Mouse (Mus musculus) liver, embryonic 15.5 days (tissue): ENCODE results near the gene Gm49320. TPM values are rescaled to one million over a fixed set of nuclear protein-coding genes. Genes with fewer than 3 reads are reported as not detected.

Experiments used
- ATAC-seq: fragments of 200-750 bp; cut with Nextera tagmentation; 2 replicates; pipeline ENCODE4 v1.8.0; 2017; ENCODE audit warnings: moderate number of reproducible peaks, mild to moderate bottlenecking, moderate library complexity; ENCODE audit not compliant: insufficient read depth
- H3K27ac ChIP-seq: fragments of 300-500 bp; sonication (generic); replicated peaks from 2 replicates; pipeline ENCODE4 v1.5.1; 2015; ENCODE audit warnings: mild to moderate bottlenecking, inconsistent platforms
- H3K27me3 ChIP-seq: fragments of 300-500 bp; sonication (generic); 2 replicates; pipeline ENCODE4 v1.6.1; 2015; ENCODE audit warnings: mild to moderate bottlenecking, inconsistent platforms
- H3K36me3 ChIP-seq: fragments of 300-500 bp; sonication (generic); replicated peaks from 2 replicates; pipeline ENCODE4 v1.6.1; 2015; ENCODE audit warnings: moderate library complexity, mild to moderate bottlenecking, inconsistent platforms
- H3K4me1 ChIP-seq: fragments of 300-500 bp; sonication (generic); replicated peaks from 2 replicates; pipeline ENCODE4 v1.6.1; 2015; ENCODE audit warnings: inconsistent platforms
- H3K4me2 ChIP-seq: fragments of 300-500 bp; sonication (generic); 2 replicates; pipeline ENCODE4 v1.6.1; 2015; ENCODE audit warnings: moderate library complexity, mild to moderate bottlenecking, inconsistent platforms
- H3K4me3 ChIP-seq: fragments of 300-500 bp; sonication (generic); replicated peaks from 2 replicates; pipeline ENCODE4 v1.5.1; 2015; ENCODE audit warnings: mild to moderate bottlenecking, inconsistent platforms
- H3K9ac ChIP-seq: fragments of 300-500 bp; sonication (generic); 2 replicates; pipeline ENCODE4 v1.6.1; 2015; ENCODE audit warnings: moderate library complexity, mild to moderate bottlenecking, inconsistent platforms
- H3K9me3 ChIP-seq: fragments of 300-500 bp; sonication (generic); replicated peaks from 2 replicates; pipeline ENCODE4 v1.6.1; 2016; ENCODE audit warnings: inconsistent platforms
- WGBS: fragments of 180-500 bp; shearing (Covaris S2); methylation state at CpG from one replicate; pipeline ENCODE4 v1.1.7; 2015; ENCODE audit warnings: mixed read lengths; ENCODE audit not compliant: insufficient replicate concordance; 5-methylcytosine and 5-hydroxymethylcytosine counted together
- polyA plus RNA-seq: library from polyadenylated mRNA; unstranded; fragments of >200 nt; fragmentation: Nextera tagmentation; extraction: Ambion mirVana; gene quantifications from 2 replicates; pipeline ENCODE4 v1.2.1, GENCODE M21; 2015

Gene Gm49320
- polyA plus RNA-seq, 1 experiment from 2014 or later, result 0.10 TPM

DNA sequence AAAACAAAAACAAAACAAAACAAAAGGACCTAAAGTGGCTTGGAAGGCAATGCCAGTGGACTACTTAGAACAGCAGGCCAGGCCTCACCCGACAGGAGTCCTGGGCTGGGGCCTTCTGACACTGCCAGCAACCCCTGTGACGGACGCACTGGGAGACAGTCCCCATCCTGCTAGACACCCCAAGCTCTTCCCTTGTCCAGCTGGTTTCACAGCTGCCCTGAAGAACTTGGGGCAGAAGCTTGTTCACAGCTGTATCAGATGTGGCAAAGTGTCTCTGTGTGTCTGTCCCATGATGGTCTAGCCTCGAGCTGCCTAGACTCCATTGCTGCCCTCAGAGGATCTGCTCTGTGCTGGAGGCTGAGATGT lies 21.1 kb downstream of the Gm49320 start:
- Histone ChIP-seq H3K4me3 (no peak overlapping the region), H3K27me3 (no peaks in the 10 kb centered on the region), H3K27ac (no peak overlapping the region), H3K4me1 (peaks cover 22% of the 10 kb centered on the region), H3K4me2 (peak overlapping the region; percentile 100; the same call in 1 of the 2 replicates), H3K9me3 (no peaks in the 10 kb centered on the region), H3K9ac (no peak overlapping the region), H3K36me3 (peaks cover 70% of the 10 kb centered on the region)
- no peak for ATAC-seq
- 80% methylated on average over 4 of the region's 4 CpGs for WGBS

DNA sequence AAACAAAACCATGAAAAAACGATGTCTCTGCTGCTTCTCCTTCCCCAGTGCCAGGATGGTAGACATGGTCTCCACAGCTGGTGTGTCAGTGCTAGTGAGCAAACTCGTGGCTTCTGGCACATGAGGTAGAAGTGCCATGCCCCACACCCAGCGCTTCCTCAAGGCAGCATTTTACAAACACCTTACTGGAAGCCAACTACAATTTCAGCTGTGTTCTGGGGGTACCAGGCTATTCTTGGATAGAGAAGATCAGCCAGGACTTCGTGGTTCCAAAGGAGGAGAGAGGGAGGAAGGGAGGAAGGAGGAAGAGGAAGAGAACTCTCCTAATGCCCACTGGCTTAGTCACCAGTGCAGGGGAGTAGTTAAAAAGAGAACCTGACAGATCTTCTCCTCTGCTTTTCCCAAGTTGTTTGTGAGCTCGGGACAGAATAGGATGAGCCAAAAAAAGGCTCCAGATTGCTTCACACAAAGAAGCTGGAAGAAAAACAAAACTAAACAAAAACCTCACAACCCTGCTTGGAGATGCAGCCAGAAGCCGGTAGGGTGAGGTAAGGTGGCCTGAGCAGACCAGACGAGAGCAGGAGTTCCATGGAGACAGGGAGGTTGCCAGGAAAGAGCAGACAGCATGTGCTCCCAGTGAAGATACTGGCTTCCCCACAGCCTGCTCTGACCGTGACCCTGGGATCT lies 24.6 kb downstream of the Gm49320 start:
- Histone ChIP-seq H3K36me3 (peaks cover 88% of the 10 kb centered on the region), H3K4me3 (no peak overlapping the region)
- 63% methylated on average over 8 of the region's 8 CpGs for WGBS

DNA sequence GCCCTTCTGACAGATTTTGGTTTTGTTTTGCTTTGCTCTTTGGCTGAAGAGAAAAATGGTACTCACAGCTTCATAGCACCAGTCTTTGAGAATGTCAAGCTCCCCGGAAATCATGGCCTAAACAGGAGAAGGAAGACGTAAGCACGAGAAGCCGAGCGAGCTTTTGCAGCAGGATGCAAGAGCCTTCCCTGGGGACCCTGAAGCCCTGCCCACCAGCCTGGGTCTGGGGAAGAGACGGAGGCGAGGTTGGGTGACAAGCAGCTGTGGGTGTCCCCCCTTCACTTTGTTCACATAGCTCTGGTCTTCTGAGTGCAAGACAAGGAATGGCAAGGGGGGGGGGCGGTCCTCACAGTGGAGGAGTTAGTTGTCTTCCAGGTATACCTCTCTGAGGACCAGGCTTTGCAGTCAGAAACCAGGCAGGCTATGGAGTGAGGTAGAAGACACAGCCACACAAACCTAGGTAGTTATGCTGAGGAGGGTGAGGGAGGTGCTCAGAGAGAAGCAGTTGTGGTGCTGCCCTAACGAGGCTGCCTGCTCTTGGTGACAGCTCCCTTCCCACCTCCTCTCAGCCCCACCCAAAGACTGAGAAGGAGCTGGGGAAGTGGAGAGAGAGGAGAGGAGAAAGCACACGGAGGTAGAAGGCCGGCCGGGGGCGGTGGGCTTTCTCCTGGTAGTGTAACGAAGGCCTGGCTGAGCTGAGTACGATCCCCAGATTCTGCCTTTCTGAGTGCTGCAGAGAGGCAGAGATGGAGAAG lies 26.7 kb downstream of the Gm49320 start:
- Histone ChIP-seq H3K4me1 (no peaks in the 10 kb centered on the region), H3K36me3 (peaks cover 97% of the 10 kb centered on the region), H3K9me3 (no peaks in the 10 kb centered on the region), H3K4me2 (no peak overlapping the region), H3K9ac (no peak overlapping the region), H3K27me3 (no peaks in the 10 kb centered on the region), H3K4me3 (no peak overlapping the region), H3K27ac (no peak overlapping the region)
- ATAC-seq, result no peak
- 86% methylated on average over 15 of the region's 15 CpGs for WGBS

More for the DNA sequence above, 24.6 kb downstream of the Gm49320 start:
- no peaks in the 10 kb centered on the region for H3K9me3 ChIP-seq
- H3K4me2 ChIP-seq, result no peak overlapping the region
- no peak for ATAC-seq
- H3K9ac ChIP-seq, result no peak overlapping the region
- H3K27ac ChIP-seq, result no peak overlapping the region
- no peaks in the 10 kb centered on the region for H3K27me3 ChIP-seq
- H3K4me1 ChIP-seq, result peaks cover 17% of the 10 kb centered on the region

DNA sequence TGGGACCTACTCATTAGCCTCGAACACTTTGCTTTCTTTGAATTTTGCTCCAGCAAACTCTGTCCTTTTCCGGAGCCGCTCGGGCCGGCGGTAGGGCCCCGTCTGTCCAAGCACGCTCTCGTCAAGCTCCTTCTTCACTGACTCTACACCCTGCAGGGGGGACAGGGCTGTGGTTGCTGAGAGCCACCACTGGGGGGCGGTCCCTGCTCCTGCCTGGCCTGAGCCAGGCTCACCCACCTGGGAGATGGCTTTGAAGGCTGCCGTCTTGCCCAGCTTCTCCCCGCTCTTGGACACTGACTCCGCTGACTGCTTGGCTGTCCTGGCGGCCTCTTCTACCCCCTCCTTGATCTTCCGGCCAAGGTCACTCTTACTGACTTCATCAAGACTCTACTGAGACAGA lies 29.0 kb downstream of the Gm49320 start:
- Histone ChIP-seq H3K36me3 (peaks cover 90% of the 10 kb centered on the region), H3K4me1 (no peaks in the 10 kb centered on the region), H3K27ac (no peak overlapping the region), H3K4me3 (no peak overlapping the region), H3K27me3 (no peaks in the 10 kb centered on the region), H3K4me2 (no peak overlapping the region), H3K9ac (no peak overlapping the region), H3K9me3 (no peaks in the 10 kb centered on the region)
- WGBS, result 70% methylated on average over 15 of the region's 15 CpGs
- ATAC-seq, result peak; percentile 36; the same call in 1 of the 2 replicates

DNA sequence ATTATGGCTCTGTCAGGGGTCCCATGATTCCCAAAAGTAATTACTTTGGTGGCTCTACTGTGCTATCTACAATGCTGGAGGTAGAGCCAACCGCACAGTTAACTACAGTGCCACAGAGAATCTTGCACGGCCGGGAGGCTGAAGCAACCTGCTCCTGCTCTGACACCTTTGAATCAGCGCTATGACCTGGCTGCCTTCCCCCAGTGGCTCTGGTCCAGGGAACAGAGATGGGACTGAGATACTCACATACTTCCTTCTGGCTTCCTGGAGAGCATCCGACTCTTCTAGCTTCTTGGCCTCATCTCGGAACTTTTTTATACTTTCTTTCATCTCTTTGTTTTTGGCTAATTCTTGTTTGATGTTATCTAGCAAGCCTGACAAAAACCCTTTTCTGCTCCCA lies 30.9 kb downstream of the Gm49320 start:
- Histone ChIP-seq H3K4me3 (no peak overlapping the region), H3K9me3 (no peaks in the 10 kb centered on the region), H3K9ac (no peak overlapping the region), H3K27ac (no peak overlapping the region), H3K4me1 (peaks cover 16% of the 10 kb centered on the region), H3K27me3 (no peaks in the 10 kb centered on the region), H3K36me3 (peaks cover 86% of the 10 kb centered on the region), H3K4me2 (no peak overlapping the region)
- WGBS, result 84% methylated on average over 6 of the region's 6 CpGs
- ATAC-seq, result no peak

DNA sequence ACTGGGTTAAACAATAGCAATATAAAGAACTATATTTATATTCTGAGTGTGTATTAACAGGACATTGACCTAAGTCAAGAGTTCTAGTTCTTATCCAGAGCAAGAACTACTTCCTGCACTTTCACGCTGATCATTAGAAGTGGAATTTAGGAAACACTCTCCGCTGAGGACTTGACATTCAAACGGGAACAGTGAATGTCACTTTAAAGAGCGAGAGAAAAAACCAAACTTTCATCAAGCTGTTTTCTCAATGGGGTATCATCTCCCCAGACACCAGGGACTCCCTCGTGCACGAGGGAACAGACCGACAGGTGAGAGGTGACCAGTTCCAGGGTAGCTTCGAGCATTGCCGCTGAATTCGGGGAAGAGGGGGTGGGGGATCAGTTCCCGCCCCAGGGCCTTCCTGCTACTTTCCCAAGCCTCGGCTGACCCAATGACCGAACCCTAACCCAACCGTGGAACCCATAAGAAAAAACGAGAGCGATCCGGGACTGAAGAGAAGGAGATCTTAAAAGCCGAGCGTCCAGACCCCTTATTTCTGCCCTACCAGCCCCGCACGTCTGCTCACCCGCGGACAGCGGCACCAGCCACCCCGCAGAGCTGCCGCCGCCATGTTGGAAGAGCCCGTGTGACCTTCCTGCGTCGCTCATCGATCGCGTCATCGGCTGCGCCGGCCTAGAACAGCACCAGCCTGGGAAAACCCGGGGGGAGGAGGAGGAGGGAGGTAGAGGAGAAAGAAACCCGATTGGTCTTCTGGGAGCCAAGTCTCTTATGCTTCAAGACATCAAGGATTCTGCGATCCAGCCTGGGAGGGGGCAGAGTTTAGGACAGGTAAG lies 36.8 kb downstream of the Gm49320 start, which contains the start of gene Timm44:
Timm44 (minus strand) TSS at position 639 of the 836 bp plus-strand sequence.
- no peaks in the 10 kb centered on the region for H3K27me3 ChIP-seq
- under 1% methylated on average over 39 of the region's 39 CpGs for WGBS
- peak; percentile 95 for ATAC-seq
- H3K9me3 ChIP-seq, result no peaks in the 10 kb centered on the region
- H3K9ac ChIP-seq, result peak within 1 kb of the TSS; percentile 61
- H3K4me1 ChIP-seq, result peaks cover 26% of the 10 kb centered on the region
- peak within 1 kb of the TSS; percentile 81 for H3K4me2 ChIP-seq
- H3K4me3 ChIP-seq, result peak within 1 kb of the TSS; percentile 76
- peak within 1 kb of the TSS; percentile 45 for H3K27ac ChIP-seq
- peaks cover 31% of the 10 kb centered on the region for H3K36me3 ChIP-seq

DNA sequence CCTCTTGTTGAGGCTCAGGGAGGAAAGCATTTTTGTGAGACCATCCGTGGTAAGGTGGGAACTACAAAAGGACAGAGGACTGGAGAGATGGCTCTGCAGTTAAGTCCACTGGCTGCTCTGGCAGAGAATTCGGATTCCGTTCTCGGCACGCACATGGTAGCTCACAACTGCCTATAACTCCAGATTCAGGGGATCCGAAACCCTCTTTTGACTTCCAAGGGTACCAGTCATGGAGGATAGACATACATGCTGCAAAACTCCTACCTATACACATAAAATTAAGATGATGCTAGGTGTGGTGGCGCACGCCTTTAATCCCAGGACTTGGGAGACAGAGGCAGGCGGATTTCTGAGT lies 37.4 kb downstream of the Gm49320 start:
- Histone ChIP-seq H3K36me3 (peaks cover 27% of the 10 kb centered on the region), H3K4me3 (peak overlapping the region; percentile 76), H3K4me1 (peaks cover 26% of the 10 kb centered on the region), H3K4me2 (peak overlapping the region; percentile 81), H3K9me3 (no peaks in the 10 kb centered on the region), H3K27me3 (no peaks in the 10 kb centered on the region), H3K27ac (peak overlapping the region; percentile 45), H3K9ac (peak overlapping the region; percentile 61)
- WGBS, result 28% methylated on average over 9 of the region's 9 CpGs
- no peak; the same call in 1 of the 2 replicates for ATAC-seq

DNA sequence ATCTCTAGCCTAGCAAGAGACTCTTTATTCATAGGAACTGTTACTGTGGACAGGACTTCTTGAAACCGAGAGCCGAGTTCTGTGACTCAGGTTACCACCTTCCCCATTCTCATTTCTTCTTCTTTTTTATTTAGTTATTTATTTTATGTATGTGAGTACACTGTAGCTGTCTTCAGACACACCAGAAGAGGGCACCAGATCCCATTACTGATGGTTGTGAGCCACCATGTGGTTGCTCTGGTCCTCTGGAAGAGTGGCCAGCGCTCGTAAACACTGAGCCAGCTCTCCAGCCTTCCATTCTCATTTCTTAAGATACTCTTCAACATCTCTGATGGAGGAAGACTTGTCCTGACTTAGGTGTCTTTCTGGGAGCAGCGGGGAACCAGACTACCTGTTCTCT lies 54.1 kb downstream of the Gm49320 start:
- H3K9me3 ChIP-seq, result no peaks in the 10 kb centered on the region
- WGBS, result 86% methylated on average over 5 of the region's 5 CpGs
- H3K4me3 ChIP-seq, result no peak overlapping the region
- no peak for ATAC-seq
- no peaks in the 10 kb centered on the region for H3K27me3 ChIP-seq
- H3K4me1 ChIP-seq, result no peaks in the 10 kb centered on the region
- peaks cover 92% of the 10 kb centered on the region for H3K36me3 ChIP-seq
- H3K27ac ChIP-seq, result no peak overlapping the region
- no peak overlapping the region for H3K4me2 ChIP-seq
- no peak overlapping the region for H3K9ac ChIP-seq

DNA sequence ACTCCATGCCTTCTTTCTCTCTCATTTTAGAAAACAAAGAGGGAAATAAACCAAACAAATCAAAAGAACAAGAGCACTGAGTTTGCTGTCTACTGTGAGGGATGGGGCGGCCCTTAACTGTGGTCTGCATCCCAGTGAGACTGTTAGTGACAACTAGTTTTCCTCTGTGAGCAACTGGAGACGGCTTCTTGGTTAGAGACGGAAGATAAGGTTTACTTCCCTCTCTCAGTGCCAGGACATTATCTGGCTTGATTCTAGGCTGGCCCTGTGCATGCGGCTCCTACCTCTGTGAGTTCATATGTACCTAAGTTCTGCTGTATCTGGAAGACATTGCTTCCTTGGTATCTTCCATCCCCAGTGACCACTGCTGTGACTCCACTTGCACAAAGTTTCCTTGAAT lies 59.2 kb downstream of the Gm49320 start:
- ATAC-seq, result no peak
- no peak overlapping the region for H3K9ac ChIP-seq
- no peaks in the 10 kb centered on the region for H3K9me3 ChIP-seq
- H3K4me3 ChIP-seq, result no peak overlapping the region
- H3K4me2 ChIP-seq, result no peak overlapping the region
- H3K27ac ChIP-seq, result no peak overlapping the region
- no peaks in the 10 kb centered on the region for H3K27me3 ChIP-seq
- H3K36me3 ChIP-seq, result peaks cover 96% of the 10 kb centered on the region
- no peaks in the 10 kb centered on the region for H3K4me1 ChIP-seq
- 61% methylated on average over 4 of the region's 4 CpGs for WGBS
